Mouse (Mus musculus) megakaryocyte, embryonic 14.5 days (primary cell): ENCODE data around the gene Syt2.

Experiments
- FLI1 ChIP-seq: IDR thresholded peaks from 2 replicates; pipeline ENCODE4 v1.6.1; 2012; ENCODE audit warnings: low read length, inconsistent platforms, mixed read lengths
- GATA1 ChIP-seq: IDR thresholded peaks from 3 replicates; pipeline ENCODE4 v1.6.1; 2012; ENCODE audit warnings: mixed read lengths, low read length, inconsistent platforms, borderline replicate concordance

DNA sequence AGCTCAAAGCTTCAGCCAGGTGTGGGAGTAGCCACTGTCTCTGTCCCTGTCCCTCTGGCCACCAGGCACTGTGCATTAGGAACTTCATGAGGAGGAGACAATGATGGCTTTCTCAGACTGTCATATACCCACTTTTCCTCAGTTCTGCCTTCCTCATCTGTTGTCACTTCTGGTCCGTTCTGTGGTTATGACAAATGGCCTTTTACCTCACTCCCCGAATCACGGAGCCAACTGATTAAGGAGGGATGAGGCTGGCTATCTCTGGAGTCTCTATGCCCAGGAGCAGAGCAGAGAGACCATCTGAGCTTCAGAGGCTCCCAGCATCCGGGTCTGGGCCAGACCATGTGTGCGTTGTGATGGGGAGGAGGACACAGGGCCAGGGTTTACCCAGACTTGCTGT lies 65.2 kb downstream of the Syt2 start:
- TF ChIP-seq GATA1 (no peak), FLI1 (no peak)
